Mouse (Mus musculus): ENCODE results near the gene Nelfe.
"Not testable (repeated sequence)": the region's sequence is repeated elsewhere in the genome, so short reads cannot be mapped to it uniquely, and the experiment has no call there.

GRCm38 (mm10) chr17:34810411-34810810, 39.8 kb upstream of the Nelfe start:
- TF ChIP-seq CTCF (conservative IDR thresholded peaks at IDR 0.05; ENCODE audit: low read length); NANOG (IDR thresholded peaks at IDR 0.05; ENCODE audit: borderline replicate concordance, low read length); POU5F1 (IDR thresholded peaks at IDR 0.05; ENCODE audit: borderline replicate concordance, low read length): not testable (repeated sequence)

All from E14TG2a.4 (cell line).